In genomic region chr2:119299981-119300818, GRCm38 (mm10) we compare ENCODE assay signal across 8 mouse cellular contexts. TPM values are rescaled to one million over a fixed set of nuclear protein-coding genes. Genes with fewer than 3 reads are reported as not detected.
DNase-seq lines count a peak whose midpoint lies in the region; ATAC-seq and TF ChIP-seq lines count a peak whose summit lies in the region.

No protein-coding gene starts in this region.

- no peak for TF ChIP-seq POLR2A in liver, adult 2 months (IDR thresholded peaks at IDR 0.05; ENCODE audit: extremely low read depth, insufficient read depth, low read length)

- peak; percentile 69 for ATAC-seq in hindbrain, embryonic 15.5 days (ENCODE audit: low FRiP score, low read depth)
- ATAC-seq in monocyte, adult 5-6 weeks (replicated peaks; ENCODE audit: insufficient number of reproducible peaks, low FRiP score, low TSS enrichment, poor library complexity, severe bottlenecking) = peak; percentile 75

- no peak overlapping the region for H3K9ac ChIP-seq in hindbrain, embryonic 15.5 days
- H3K9ac ChIP-seq in liver, adult 2 months (ENCODE audit: low read depth, low read length) = peak overlapping the region; percentile 29

- DNase-seq in urinary bladder, adult 18-20 months (ENCODE audit: low spot score in 2 of 2) = peak; percentile 42 to 43
- no peak for DNase-seq in urinary bladder, postnatal 10 days (ENCODE audit: low spot score)
- peak; percentile 69 for DNase-seq in cerebellum, adult 9-10 months
- peak; percentile 82 for DNase-seq in gastrocnemius, adult 18-20 months (ENCODE audit: low spot score)
- DNase-seq in liver, adult 2 months (ENCODE audit: extremely low read depth, low read depth, low spot score) = peak; percentile 53
- peak; percentile 90 for DNase-seq in testis, postnatal 10 days (ENCODE audit: low spot score)

- peaks cover 20% of the 10 kb centered on the region for H3K4me1 ChIP-seq in hindbrain, embryonic 15.5 days (replicated peaks)
- H3K4me1 ChIP-seq in liver, adult 2 months (ENCODE audit: control insufficient read depth, insufficient read depth, low read length) = no peaks in the 10 kb centered on the region

- TF ChIP-seq CTCF in liver, adult 2 months (IDR thresholded peaks at IDR 0.05; ENCODE audit: low read depth, low read length) = peak; percentile 87

- no peaks in the 10 kb centered on the region for H3K27me3 ChIP-seq in hindbrain, embryonic 15.5 days
- no peaks in the 10 kb centered on the region for H3K27me3 ChIP-seq in liver, adult 2 months (ENCODE audit: control insufficient read depth, insufficient read depth, low read length)

- peaks cover 29% of the 10 kb centered on the region for H3K36me3 ChIP-seq in hindbrain, embryonic 15.5 days
- no peaks in the 10 kb centered on the region for H3K36me3 ChIP-seq in liver, adult 2 months (ENCODE audit: control insufficient read depth, insufficient read depth, low read length)

- H3K9me3 ChIP-seq in hindbrain, embryonic 15.5 days = no peaks in the 10 kb centered on the region

- peak overlapping the region; percentile 33 for H3K4me2 ChIP-seq in hindbrain, embryonic 15.5 days

- 6% methylated on average over 15 of the region's 15 CpGs for WGBS in hindbrain, embryonic 15.5 days
- 19% methylated on average over 15 of the region's 15 CpGs for WGBS in liver, adult 2 months

- H3K79me2 ChIP-seq in liver, adult 2 months (ENCODE audit: control insufficient read depth, insufficient read depth, low read length) = no peaks in the 10 kb centered on the region

- no peak overlapping the region for H3K4me3 ChIP-seq in hindbrain, embryonic 15.5 days
- H3K4me3 ChIP-seq in liver, adult 2 months (ENCODE audit: insufficient read depth, low read depth, low read length) = peak overlapping the region; percentile 36

- H3K27ac ChIP-seq in hindbrain, embryonic 15.5 days (replicated peaks) = peak overlapping the region; percentile 59
- H3K27ac ChIP-seq in liver, adult 2 months (replicated peaks; ENCODE audit: insufficient read depth, low read depth, low read length) = peak overlapping the region; percentile 77

RNA-seq across cellular contexts. Expression of gene Vps18, which starts 11.7 kb away (rescaled TPM):
- total RNA-seq in gastrocnemius, adult 18-20 months (2021) = 10 to 100 TPM; 10.1 to 10.2 TPM
- 27.3 and 30.2 TPM in 2 replicates for polyA plus RNA-seq in hindbrain, embryonic 15.5 days (2015; fragmentation: Nextera tagmentation; extraction: Ambion mirVana)
- total RNA-seq in liver, adult 2 months (2014; rRNA removed) = 4.4 and 7.5 TPM in 2 replicates
- polyA plus RNA-seq in liver, adult 2 months (2012; rRNA removed) = 13.4 and 14.8 TPM in 2 replicates
- 20.7 to 33.0 TPM (median 21.1 TPM) in 3 replicates for total RNA-seq in monocyte, adult 5-6 weeks (2017)

RNA-seq across cellular contexts. Expression of gene Dll4, which starts 25.4 kb away (rescaled TPM):
- 1 to 10 TPM; 3.2 to 4.5 TPM for total RNA-seq in gastrocnemius, adult 18-20 months (2021)
- 5.0 and 5.1 TPM in 2 replicates for polyA plus RNA-seq in hindbrain, embryonic 15.5 days (2015; fragmentation: Nextera tagmentation; extraction: Ambion mirVana)
- 3.0 and 5.2 TPM in 2 replicates for total RNA-seq in liver, adult 2 months (2014; rRNA removed)
- 3.1 and 4.1 TPM in 2 replicates for polyA plus RNA-seq in liver, adult 2 months (2012; rRNA removed)
- 0.19 to 0.85 TPM in 2 of 3 replicates, not detected in the other for total RNA-seq in monocyte, adult 5-6 weeks (2017)

RNA-seq across cellular contexts. Expression of gene Rhov, which starts 29.1 kb away (rescaled TPM):
- not detected for total RNA-seq in gastrocnemius, adult 18-20 months (2021)
- polyA plus RNA-seq in hindbrain, embryonic 15.5 days (2015; fragmentation: Nextera tagmentation; extraction: Ambion mirVana) = 44.2 and 45.5 TPM in 2 replicates
- total RNA-seq in liver, adult 2 months (2014; rRNA removed) = not detected in 2 replicates
- polyA plus RNA-seq in liver, adult 2 months (2012; rRNA removed) = not detected in 2 replicates
- 0.48 TPM in 1 of 3 replicates, not detected in the others for total RNA-seq in monocyte, adult 5-6 weeks (2017)

RNA-seq across cellular contexts. Expression of gene Chac1, which starts 50.8 kb away (rescaled TPM):
- 100 to 1,000 TPM in 1 of 2 experiments, 10 to 100 TPM in 1; 50.6 to 108 TPM for total RNA-seq in gastrocnemius, adult 18-20 months (2021)
- 10.7 and 11.6 TPM in 2 replicates for polyA plus RNA-seq in hindbrain, embryonic 15.5 days (2015; fragmentation: Nextera tagmentation; extraction: Ambion mirVana)
- 3.2 and 5.5 TPM in 2 replicates for total RNA-seq in liver, adult 2 months (2014; rRNA removed)
- 4.1 and 6.1 TPM in 2 replicates for polyA plus RNA-seq in liver, adult 2 months (2012; rRNA removed)
- 0.49 TPM in 1 of 3 replicates, not detected in the others for total RNA-seq in monocyte, adult 5-6 weeks (2017)
